17 mouse cellular contexts compared by ENCODE assay signal in genomic region chr2:159430577-159431329, GRCm38 (mm10).
DNase-seq lines count a peak whose midpoint lies in the region; ATAC-seq and TF ChIP-seq lines count a peak whose summit lies in the region.
"Had no signal": no experiment of that assay in that cellular context is flagged by ENCODE, and none has a peak within 500 bp of the region (broad histone marks: within the 10 kb centered on the region; RNA-seq: fewer than 3 reads in every experiment).

No protein-coding gene starts in this region.

- TF ChIP-seq CTCF in intestine, postnatal 0 days (IDR thresholded peaks at IDR 0.05; ENCODE audit: low read depth): no peak

- 50% methylated on average over 5 of the region's 5 CpGs for WGBS in forebrain, embryonic 14.5 days
- WGBS in forebrain, embryonic 11.5 days: 79% methylated on average over 5 of the region's 5 CpGs
- 43% methylated on average over 5 of the region's 5 CpGs for WGBS in limb, embryonic 11.5 days
- WGBS in limb, embryonic 10.5 days: 72% methylated on average over 5 of the region's 5 CpGs
- 29% methylated on average over 5 of the region's 5 CpGs for WGBS in limb, embryonic 15.5 days
- WGBS in intestine, postnatal 0 days: 75% methylated on average over 5 of the region's 5 CpGs

- no peak overlapping the region for H3K4me3 ChIP-seq in forebrain, embryonic 14.5 days (ENCODE audit: low read depth, low read length)
- H3K4me3 ChIP-seq in forebrain, embryonic 11.5 days (ENCODE audit: low read depth, low read length): no peak overlapping the region
- H3K4me3 ChIP-seq in limb, embryonic 11.5 days (ENCODE audit: low read depth, low read length): no peak overlapping the region
- H3K4me3 ChIP-seq in limb, embryonic 10.5 days: no peak overlapping the region
- H3K4me3 ChIP-seq in limb, embryonic 15.5 days: no peak overlapping the region
- H3K4me3 ChIP-seq in intestine, postnatal 0 days (ENCODE audit: low read depth, low read length): no peak overlapping the region
- H3K4me3 ChIP-seq: embryonic facial prominence, embryonic 10.5 days; heart, adult 2 months; heart, embryonic 13.5 days; hindbrain, embryonic 15.5 days had no signal

- H3K27ac ChIP-seq in forebrain, embryonic 14.5 days (ENCODE audit: low read depth, low read length): no peak overlapping the region; the same call in 1 of the 2 replicates
- no peak overlapping the region for H3K27ac ChIP-seq in forebrain, embryonic 11.5 days (ENCODE audit: low read depth, low read length)
- H3K27ac ChIP-seq in limb, embryonic 11.5 days (replicated peaks; ENCODE audit: low read depth, low read length): no peak overlapping the region
- no peak overlapping the region for H3K27ac ChIP-seq in limb, embryonic 10.5 days
- H3K27ac ChIP-seq in limb, embryonic 15.5 days: no peak overlapping the region
- H3K27ac ChIP-seq in intestine, postnatal 0 days (ENCODE audit: low read depth, low read length): no peak overlapping the region
- H3K27ac ChIP-seq: embryonic facial prominence, embryonic 10.5 days; heart, adult 2 months; heart, embryonic 13.5 days; hindbrain, embryonic 15.5 days had no signal

- ATAC-seq in forebrain, embryonic 14.5 days: peak; percentile 80
- ATAC-seq in forebrain, embryonic 11.5 days (replicated peaks; ENCODE audit: low FRiP score): no peak
- 0 out of 2 replicates have a peak, but pooled peaks have one; percentile 65 for ATAC-seq in limb, embryonic 11.5 days (ENCODE audit: insufficient number of reproducible peaks, low FRiP score, low TSS enrichment, low read depth)
- peak; percentile 80 for ATAC-seq in limb, embryonic 15.5 days (ENCODE audit: insufficient number of reproducible peaks, low FRiP score, low TSS enrichment, low read depth)
- ATAC-seq in intestine, postnatal 0 days: no peak

- H3K36me3 ChIP-seq in forebrain, embryonic 14.5 days (ENCODE audit: control insufficient read depth, insufficient read depth, low read length): no peaks in the 10 kb centered on the region
- no peaks in the 10 kb centered on the region for H3K36me3 ChIP-seq in forebrain, embryonic 11.5 days (ENCODE audit: control insufficient read depth, insufficient read depth, low read length)
- no peaks in the 10 kb centered on the region for H3K36me3 ChIP-seq in limb, embryonic 11.5 days (ENCODE audit: control insufficient read depth, insufficient read depth, low read length)
- H3K36me3 ChIP-seq in limb, embryonic 10.5 days: no peaks in the 10 kb centered on the region
- H3K36me3 ChIP-seq in limb, embryonic 15.5 days: no peaks in the 10 kb centered on the region
- H3K36me3 ChIP-seq in intestine, postnatal 0 days (ENCODE audit: control insufficient read depth, insufficient read depth): no peaks in the 10 kb centered on the region
- H3K36me3 ChIP-seq: embryonic facial prominence, embryonic 10.5 days; heart, embryonic 13.5 days; hindbrain, embryonic 15.5 days had no signal

- no peak overlapping the region for H3K9ac ChIP-seq in forebrain, embryonic 14.5 days (ENCODE audit: low read length)
- no peak overlapping the region for H3K9ac ChIP-seq in forebrain, embryonic 11.5 days (ENCODE audit: low read length)
- no peak overlapping the region for H3K9ac ChIP-seq in limb, embryonic 11.5 days (ENCODE audit: low read length)
- H3K9ac ChIP-seq in limb, embryonic 15.5 days: no peak overlapping the region
- no peak overlapping the region for H3K9ac ChIP-seq in intestine, postnatal 0 days (ENCODE audit: low read depth, low read length)
- H3K9ac ChIP-seq: heart, embryonic 13.5 days; hindbrain, embryonic 15.5 days had no signal

- no peak overlapping the region for H3K4me2 ChIP-seq in forebrain, embryonic 14.5 days (ENCODE audit: low read length)
- H3K4me2 ChIP-seq in forebrain, embryonic 11.5 days (ENCODE audit: low read depth, low read length, severe bottlenecking): no peak overlapping the region
- no peak overlapping the region for H3K4me2 ChIP-seq in limb, embryonic 11.5 days (ENCODE audit: low read depth, severe bottlenecking)
- no peak overlapping the region for H3K4me2 ChIP-seq in limb, embryonic 15.5 days
- no peak overlapping the region for H3K4me2 ChIP-seq in intestine, postnatal 0 days (replicated peaks; ENCODE audit: low read depth)
- H3K4me2 ChIP-seq: heart, embryonic 13.5 days; hindbrain, embryonic 15.5 days had no signal

- peaks cover 5% of the 10 kb centered on the region for H3K4me1 ChIP-seq in forebrain, embryonic 14.5 days (ENCODE audit: control insufficient read depth, insufficient read depth, low read length)
- H3K4me1 ChIP-seq in forebrain, embryonic 11.5 days (replicated peaks; ENCODE audit: control insufficient read depth, insufficient read depth, low read length): no peaks in the 10 kb centered on the region
- peaks cover 7% of the 10 kb centered on the region for H3K4me1 ChIP-seq in limb, embryonic 11.5 days (ENCODE audit: control insufficient read depth, insufficient read depth, low read length)
- H3K4me1 ChIP-seq in limb, embryonic 10.5 days: peaks cover 25% of the 10 kb centered on the region
- H3K4me1 ChIP-seq in limb, embryonic 15.5 days: peaks cover 9% of the 10 kb centered on the region; the same call in 1 of the 2 replicates
- H3K4me1 ChIP-seq in intestine, postnatal 0 days (replicated peaks; ENCODE audit: control insufficient read depth, insufficient read depth, low read length): no peaks in the 10 kb centered on the region
- H3K4me1 ChIP-seq: heart, embryonic 13.5 days; hindbrain, embryonic 15.5 days had no signal

- no peaks in the 10 kb centered on the region for H3K9me3 ChIP-seq in forebrain, embryonic 14.5 days (replicated peaks; ENCODE audit: control insufficient read depth, low read length)
- H3K9me3 ChIP-seq in forebrain, embryonic 11.5 days (ENCODE audit: control insufficient read depth, low read length): no peaks in the 10 kb centered on the region
- no peaks in the 10 kb centered on the region for H3K9me3 ChIP-seq in limb, embryonic 11.5 days (ENCODE audit: control insufficient read depth, low read length)
- no peaks in the 10 kb centered on the region for H3K9me3 ChIP-seq in limb, embryonic 10.5 days (replicated peaks)
- H3K9me3 ChIP-seq in limb, embryonic 15.5 days: no peaks in the 10 kb centered on the region
- H3K9me3 ChIP-seq in intestine, postnatal 0 days (ENCODE audit: control insufficient read depth): no peaks in the 10 kb centered on the region

- H3K27me3 ChIP-seq in forebrain, embryonic 14.5 days (replicated peaks; ENCODE audit: control insufficient read depth, insufficient read depth, low read length): no peaks in the 10 kb centered on the region
- H3K27me3 ChIP-seq in forebrain, embryonic 11.5 days (ENCODE audit: control insufficient read depth, insufficient read depth, low read length): no peaks in the 10 kb centered on the region
- no peaks in the 10 kb centered on the region for H3K27me3 ChIP-seq in limb, embryonic 11.5 days (ENCODE audit: control insufficient read depth, insufficient read depth, low read length)
- no peaks in the 10 kb centered on the region for H3K27me3 ChIP-seq in limb, embryonic 10.5 days (ENCODE audit: low read depth, poor library complexity, severe bottlenecking)
- no peaks in the 10 kb centered on the region for H3K27me3 ChIP-seq in limb, embryonic 15.5 days
- H3K27me3 ChIP-seq in intestine, postnatal 0 days (replicated peaks; ENCODE audit: control insufficient read depth, insufficient read depth, low read length): no peaks in the 10 kb centered on the region
- H3K27me3 ChIP-seq: heart, embryonic 13.5 days; hindbrain, embryonic 15.5 days had no signal

- DNase-seq in forebrain, embryonic 14.5 days (ENCODE audit: low spot score): peak; percentile 75
- no peak for DNase-seq in forebrain, embryonic 11.5 days (ENCODE audit: low spot score)
- peak; percentile 11 for DNase-seq in kidney, adult 11 months
- no peak for DNase-seq in kidney, postnatal 10 days
- DNase-seq in limb, embryonic 11.5 days (ENCODE audit: low spot score): no peak
- DNase-seq in limb, embryonic 10.5 days (ENCODE audit: low spot score): no peak
- DNase-seq: adrenal gland, postnatal 10 days; cerebellum, adult 2 months; cerebellum, postnatal 10 days; gastrocnemius, postnatal 14 days; heart, adult 2 months; heart, postnatal 36 days had no signal

Comparison
In these comparisons a context has a peak if more than half of its experiments do, and no peak if none do; other contexts are left out.
1. ATAC-seq: peak in forebrain, embryonic 14.5 days (single experiment), limb, embryonic 11.5 days (single experiment) and limb, embryonic 15.5 days (single experiment); none in forebrain, embryonic 11.5 days (single experiment) and intestine, postnatal 0 days (single experiment).
2. DNase-seq: peak in forebrain, embryonic 14.5 days (single experiment) and kidney, adult 11 months (single experiment); none in forebrain, embryonic 11.5 days (single experiment), kidney, postnatal 10 days (single experiment), limb, embryonic 11.5 days (single experiment) and limb, embryonic 10.5 days (single experiment).